Mouse (Mus musculus): Measurements from ENCODE around the gene Ube2s. TPM values are rescaled to one million over a fixed set of nuclear protein-coding genes. Genes with fewer than 3 reads are reported as not detected.

The Ube2s gene
- total and polyA plus RNA-seq, 3 experiments, result 341 to 740 TPM; not detected in 1

DNA sequence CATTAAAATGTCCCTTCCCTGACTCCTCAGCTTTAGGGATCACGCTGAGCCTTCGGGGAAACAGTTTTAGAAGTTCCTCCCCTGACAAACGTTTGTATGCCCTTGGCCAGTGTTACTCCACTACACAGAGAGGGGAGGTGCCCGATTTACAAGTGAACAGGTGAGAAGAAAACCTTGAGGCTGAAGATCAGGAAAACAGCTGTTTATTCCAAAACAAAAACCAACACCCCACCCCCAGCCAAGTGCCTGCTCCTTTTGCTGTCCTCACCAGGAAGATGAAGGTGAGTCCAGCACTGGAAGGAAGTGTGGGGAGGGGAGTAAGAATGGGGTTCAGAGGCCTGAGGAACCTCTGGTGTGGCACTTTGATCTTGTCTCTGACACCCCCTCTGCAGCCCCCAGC lies 13.0 kb upstream of the Ube2s start:
- Histone ChIP-seq H3K27ac (ENCODE audit: control insufficient read depth, low read depth, low read length) (no peak overlapping the region), H3K36me3 (ENCODE audit: control insufficient read depth in 1 of 2, insufficient read depth in 2 of 2, low read length in 2 of 2) (no peaks in the 10 kb centered on the region), H3K4me3 (ENCODE audit: control insufficient read depth in 1 of 2, insufficient read depth in 1 of 2, low read depth in 2 of 2, low read length in 2 of 2) (no peak overlapping the region), H3K9me3 (replicated peaks; ENCODE audit: insufficient read depth, low read length) (no peaks in the 10 kb centered on the region), H3K4me1 (ENCODE audit: control insufficient read depth in 1 of 2, insufficient read depth in 2 of 2, low read length in 2 of 2) (no peaks in the 10 kb centered on the region), H3K27me3 (ENCODE audit: control insufficient read depth in 1 of 2, insufficient read depth in 2 of 2, low read length in 2 of 2) (peaks cover 4 to 8% of the 10 kb centered on the region in 2 experiments; a peak in 3 of 4 replicates), H3K9ac (ENCODE audit: control insufficient read depth, low read depth, low read length, poor library complexity, severe bottlenecking) (no peak overlapping the region), H3K79me2 (ENCODE audit: control insufficient read depth, insufficient read depth, low read length, poor library complexity) (no peaks in the 10 kb centered on the region)
- TF ChIP-seq CHD2 (IDR thresholded peaks at IDR 0.05; ENCODE audit: low read length) (no peak), GABPA (IDR thresholded peaks at IDR 0.05; ENCODE audit: low read depth, low read length) (no peak)
- DNase-seq (ENCODE audit: low read depth, low spot score), result no peak

DNA sequence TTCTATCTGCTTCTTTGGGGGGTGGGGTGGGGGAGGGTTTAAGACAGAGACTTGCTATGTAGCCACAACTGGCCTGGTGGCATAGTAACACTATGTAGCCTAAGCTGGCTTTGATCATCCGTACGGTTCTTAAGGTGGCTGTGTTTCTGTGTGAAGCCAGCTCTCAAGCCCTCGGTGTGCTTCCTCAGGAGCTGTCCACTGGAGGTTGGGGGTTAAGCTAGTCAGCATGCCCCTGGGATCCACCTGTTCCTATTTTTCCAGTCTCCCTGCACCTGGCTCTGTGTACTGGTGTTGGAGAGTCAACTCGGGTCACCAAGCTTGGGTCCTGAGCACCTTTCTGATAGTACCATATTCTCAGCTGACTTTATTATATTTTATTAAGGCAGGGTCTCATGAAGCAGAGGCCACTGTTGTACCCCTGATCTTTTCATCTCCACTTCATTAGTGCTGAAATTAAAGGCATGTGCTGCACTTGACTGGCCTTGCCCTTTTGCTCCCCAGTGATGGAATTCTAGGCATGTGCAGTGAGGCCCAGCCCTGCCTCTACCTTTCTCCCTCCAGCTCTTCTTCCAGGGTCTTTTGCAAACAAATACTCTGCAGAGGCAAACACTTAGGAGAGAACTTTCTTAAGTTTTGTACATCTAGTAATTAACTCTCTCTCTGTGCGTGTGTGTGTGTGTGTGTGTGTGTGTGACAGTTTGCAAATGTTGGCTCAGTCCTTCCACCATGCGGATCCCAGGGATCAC lies 9.9 kb upstream of the Ube2s start:
- no peak overlapping the region for H3K4me3 ChIP-seq (ENCODE audit: control insufficient read depth in 1 of 2, insufficient read depth in 1 of 2, low read depth in 2 of 2, low read length in 2 of 2)
- TF ChIP-seq USF1 (IDR thresholded peaks at IDR 0.05; ENCODE audit: low read depth, low read length), result no peak
- no peak for TF ChIP-seq UBTF (IDR thresholded peaks at IDR 0.05; ENCODE audit: borderline replicate concordance, insufficient read depth, low read depth, low read length)
- no peak for TF ChIP-seq POLR2AphosphoS5 (IDR thresholded peaks at IDR 0.05; ENCODE audit: borderline replicate concordance, low read depth, low read length)
- TF ChIP-seq MAFK (IDR thresholded peaks at IDR 0.05; ENCODE audit: borderline replicate concordance, low read depth, low read length), result no peak
- no peak for TF ChIP-seq POLR2AphosphoS2 (IDR thresholded peaks at IDR 0.05; ENCODE audit: low read length)
- no peak for TF ChIP-seq MAZ (IDR thresholded peaks at IDR 0.05; ENCODE audit: low read depth, low read length)
- no peak for TF ChIP-seq CHD2 (IDR thresholded peaks at IDR 0.05; ENCODE audit: low read length)
- TF ChIP-seq EP300 (IDR thresholded peaks at IDR 0.05; ENCODE audit: low read depth in 1 of 2, low read length in 2 of 2), result no peak
- no peak for TF ChIP-seq SMC3 (IDR thresholded peaks at IDR 0.05; ENCODE audit: low read depth, low read length)
- no peak for TF ChIP-seq TAL1 (IDR thresholded peaks at IDR 0.05; ENCODE audit: low read length)
- no peak for TF ChIP-seq NELFE (IDR thresholded peaks at IDR 0.05; ENCODE audit: low read depth, low read length)
- TF ChIP-seq USF2 (IDR thresholded peaks at IDR 0.05; ENCODE audit: borderline replicate concordance in 1 of 2, insufficient read depth in 1 of 2, low read depth in 1 of 2, low read length in 2 of 2), result no peak
- TF ChIP-seq ZKSCAN1 (IDR thresholded peaks at IDR 0.05; ENCODE audit: low read depth, low read length), result no peak
- no peak for TF ChIP-seq ETS1 (IDR thresholded peaks at IDR 0.05; ENCODE audit: low read depth, low read length)
- no peak for TF ChIP-seq SIN3A (IDR thresholded peaks at IDR 0.05; ENCODE audit: low read length)
- no peak for TF ChIP-seq TBP (IDR thresholded peaks at IDR 0.05; ENCODE audit: low read depth, low read length)
- no peak for TF ChIP-seq MXI1 (IDR thresholded peaks at IDR 0.05; ENCODE audit: low read depth, low read length)
- no peaks in the 10 kb centered on the region for H3K9me3 ChIP-seq (replicated peaks; ENCODE audit: insufficient read depth, low read length)
- no peaks in the 10 kb centered on the region for H3K36me3 ChIP-seq (ENCODE audit: control insufficient read depth in 1 of 2, insufficient read depth in 2 of 2, low read length in 2 of 2)
- H3K27me3 ChIP-seq (ENCODE audit: control insufficient read depth in 1 of 2, insufficient read depth in 2 of 2, low read length in 2 of 2), result peaks cover 4 to 13% of the 10 kb centered on the region in 2 experiments; a peak in 3 of 4 replicates
- H3K9ac ChIP-seq (ENCODE audit: control insufficient read depth, low read depth, low read length, poor library complexity, severe bottlenecking), result no peak overlapping the region
- DNase-seq (ENCODE audit: low read depth, low spot score), result no peak
- H3K27ac ChIP-seq (ENCODE audit: control insufficient read depth, low read depth, low read length), result no peak overlapping the region
- no peaks in the 10 kb centered on the region for H3K79me2 ChIP-seq (ENCODE audit: control insufficient read depth, insufficient read depth, low read length, poor library complexity)
- no peaks in the 10 kb centered on the region for H3K4me1 ChIP-seq (ENCODE audit: control insufficient read depth in 1 of 2, insufficient read depth in 2 of 2, low read length in 2 of 2)

Data from MEL (cell line).